Mouse (Mus musculus): ENCODE measurements around the gene Syt7.

Syt7 gene

GRCm38 (mm10) chr19:10387660-10388059, 1.2 kb upstream of the Syt7 start:
- no peak for DNase-seq (ENCODE audit: low read depth, low spot score)

DNA sequence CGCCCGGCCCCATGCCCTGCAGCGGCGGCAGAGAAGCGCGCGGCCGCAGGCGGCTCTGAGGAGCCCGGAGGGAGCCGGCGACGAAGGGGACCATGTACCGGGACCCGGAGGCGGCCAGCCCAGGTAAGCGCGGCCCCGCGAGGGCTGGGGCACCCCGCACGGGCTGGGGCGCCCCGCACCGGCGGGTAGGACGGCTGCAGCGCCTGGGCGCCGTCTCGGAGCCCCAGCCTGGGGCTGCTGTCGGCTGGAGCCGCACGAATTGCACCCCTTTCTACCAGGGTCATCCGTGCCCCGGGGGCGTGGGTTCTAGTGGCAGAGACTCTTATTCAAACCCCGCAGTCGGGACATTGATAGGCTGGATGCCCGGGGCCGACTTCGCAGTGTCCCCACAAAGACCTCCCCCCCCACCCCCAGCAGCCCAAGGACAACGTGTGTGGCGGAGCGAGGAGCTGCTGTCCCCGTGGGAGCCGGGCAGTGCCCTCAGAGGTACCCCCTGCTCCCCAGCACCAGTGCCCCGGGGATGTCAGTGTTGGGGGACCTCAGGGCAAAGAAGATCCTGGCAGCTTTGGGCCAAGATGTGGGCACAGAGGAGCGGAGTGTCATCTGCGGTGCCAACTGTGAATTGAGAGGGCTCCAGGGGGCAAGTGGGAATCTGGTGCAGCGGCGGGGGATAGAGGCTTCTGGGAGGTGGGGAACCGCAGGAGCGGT, 655 bp downstream of the Syt7 start:
- DNase-seq (ENCODE audit: low read depth, low spot score): no peak

GRCm38 (mm10) chr19:10390099-10390680, 1.3 kb downstream of the Syt7 start:
- DNase-seq (ENCODE audit: low read depth, low spot score): no peak

GRCm38 (mm10) chr19:10391028-10391427, 2.1 kb downstream of the Syt7 start:
- no peak for DNase-seq (ENCODE audit: low read depth, low spot score)

GRCm38 (mm10) chr19:10391995-10392394, 3.1 kb downstream of the Syt7 start:
- no peak for DNase-seq (ENCODE audit: low read depth, low spot score)

DNA sequence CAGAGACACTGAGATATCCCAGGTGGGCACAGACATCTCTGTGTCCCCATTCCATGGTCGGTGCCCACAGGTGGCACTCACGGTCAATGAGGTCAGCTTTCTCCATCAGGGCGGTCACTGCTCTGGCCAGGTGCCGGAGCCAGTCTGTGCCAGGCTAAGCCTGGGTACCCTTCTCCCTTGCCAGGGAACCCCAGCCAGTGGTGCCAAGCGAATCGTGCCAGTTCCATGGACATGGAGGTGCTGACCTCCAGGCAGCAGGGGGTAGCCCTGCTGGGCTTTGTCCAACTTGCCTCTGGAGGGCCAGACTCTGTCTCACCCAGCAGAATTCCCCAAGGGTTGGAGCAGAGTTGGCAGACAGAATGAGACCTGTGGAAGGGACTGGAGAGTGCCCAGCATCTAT, 4.6 kb downstream of the Syt7 start:
- no peak for DNase-seq (ENCODE audit: low read depth, low spot score)

- DNase-seq (ENCODE audit: low read depth, low spot score): no peak
Measured at GRCm38 (mm10) chr19:10393874-10394500, 5.1 kb downstream of the Syt7 start.

- no peak for DNase-seq (ENCODE audit: low read depth, low spot score)
Measured at GRCm38 (mm10) chr19:10395174-10395573, 6.3 kb downstream of the Syt7 start.

GRCm38 (mm10) chr19:10396962-10397361, 8.1 kb downstream of the Syt7 start:
- no peak for DNase-seq (ENCODE audit: low read depth, low spot score)

DNA sequence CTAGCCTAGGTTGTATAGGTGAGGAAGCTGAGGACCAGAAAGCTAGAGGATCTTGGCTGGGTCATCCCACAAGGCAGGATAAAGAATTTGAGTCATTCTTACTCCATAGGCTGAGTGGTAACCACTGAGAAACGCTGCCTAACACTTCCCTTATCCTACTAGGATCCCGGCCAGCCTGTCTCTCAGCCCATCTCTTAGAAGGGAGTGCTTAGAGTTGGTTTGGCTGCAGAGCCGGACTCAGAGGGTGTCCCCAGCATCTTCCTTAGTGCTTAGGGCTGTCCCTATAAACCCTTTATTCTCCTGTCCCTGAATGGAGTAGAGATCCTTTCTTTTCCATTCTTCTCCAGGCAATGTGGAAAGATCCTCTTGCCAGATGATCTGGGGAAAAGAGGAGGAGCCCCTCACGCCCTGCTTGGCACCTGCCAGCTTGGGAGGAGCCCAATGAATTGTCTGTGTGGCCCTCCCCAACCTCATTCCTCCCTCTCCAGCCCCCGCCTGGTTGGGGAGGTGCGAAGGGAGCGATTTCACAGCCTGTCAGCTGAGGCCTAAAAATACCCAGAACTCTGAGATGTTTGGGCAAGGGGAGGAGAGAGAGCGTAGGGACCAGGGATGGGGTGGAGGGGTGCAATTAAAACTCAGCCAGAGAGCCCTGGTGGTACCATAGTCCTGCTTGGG, 8.7 kb downstream of the Syt7 start:
- peak; percentile 92 for DNase-seq (ENCODE audit: low read depth, low spot score)

DNA sequence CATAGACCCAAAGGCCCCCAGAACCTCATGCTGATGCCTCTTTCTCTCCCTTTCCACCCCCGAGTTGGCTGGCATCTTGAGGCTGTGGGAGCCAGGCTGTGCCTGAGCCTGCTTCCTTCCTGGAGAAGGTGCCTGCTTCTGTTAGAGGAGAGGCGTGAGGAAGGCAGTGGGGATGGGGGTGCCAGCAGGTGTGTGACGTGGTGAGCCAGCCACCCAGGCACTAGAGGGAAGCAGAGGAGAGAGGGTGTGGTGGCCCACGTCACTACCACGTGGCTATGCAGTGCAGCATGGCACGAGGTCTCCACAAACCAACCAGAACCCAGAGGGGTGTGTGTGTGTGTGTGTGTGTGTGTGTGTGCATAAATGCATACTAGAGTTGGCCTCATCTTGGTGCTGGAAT, 9.4 kb downstream of the Syt7 start:
- DNase-seq (ENCODE audit: low read depth, low spot score): peak; percentile 92

- DNase-seq (ENCODE audit: low read depth, low spot score): no peak
Measured at GRCm38 (mm10) chr19:10402771-10403494, 14.0 kb downstream of the Syt7 start.

GRCm38 (mm10) chr19:10403593-10404380, 14.9 kb downstream of the Syt7 start:
- DNase-seq (ENCODE audit: low read depth, low spot score): no peak

GRCm38 (mm10) chr19:10404424-10404823, 15.5 kb downstream of the Syt7 start:
- no peak for DNase-seq (ENCODE audit: low read depth, low spot score)

DNA sequence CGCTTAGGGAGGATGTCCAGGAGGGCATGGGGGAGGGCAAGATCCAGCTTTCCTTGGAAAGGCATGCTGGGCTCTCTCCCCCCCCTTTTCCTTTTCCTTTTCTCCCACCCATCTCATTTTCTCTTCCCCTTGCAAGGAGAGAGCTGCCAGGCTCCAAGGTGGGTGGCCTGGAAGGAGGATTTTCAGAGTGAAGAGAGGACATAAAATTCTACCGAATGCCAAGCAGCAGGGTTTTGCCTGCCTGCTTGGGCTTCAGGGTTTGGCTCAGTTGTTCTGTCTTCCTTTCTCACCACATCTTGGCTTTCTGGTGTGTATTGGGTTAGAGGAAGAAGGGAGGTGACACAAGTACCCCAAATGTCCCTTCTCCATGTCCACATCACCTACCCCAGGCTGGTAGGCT, 16.0 kb downstream of the Syt7 start:
- no peak for DNase-seq (ENCODE audit: low read depth, low spot score)

DNA sequence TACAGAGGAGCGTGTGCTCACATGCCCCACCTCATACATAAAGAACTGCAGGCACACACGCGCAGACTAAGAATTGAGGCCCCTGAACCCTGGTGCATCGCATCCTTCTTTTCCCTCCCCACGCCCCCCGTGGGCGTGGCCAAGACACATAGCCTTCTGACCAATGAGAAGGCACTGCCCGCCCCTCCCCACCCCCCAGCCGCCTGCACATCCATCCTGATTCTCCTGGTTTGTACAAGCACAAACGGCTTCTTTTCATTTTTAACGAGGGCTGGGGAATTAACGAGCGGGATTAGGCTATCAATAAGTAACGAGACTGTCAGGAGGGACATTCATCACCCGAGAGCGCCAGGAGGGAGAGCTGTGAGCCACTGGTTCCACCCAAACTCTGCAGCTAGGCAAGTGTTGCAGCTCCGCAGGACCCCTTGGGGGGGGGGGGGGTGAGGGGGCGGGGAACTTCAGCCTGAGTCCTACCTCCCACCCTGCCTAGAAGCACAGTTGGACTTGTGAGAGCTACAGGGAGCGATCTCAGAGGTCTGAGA, 24.9 kb downstream of the Syt7 start:
- DNase-seq (ENCODE audit: low read depth, low spot score): no peak

DNA sequence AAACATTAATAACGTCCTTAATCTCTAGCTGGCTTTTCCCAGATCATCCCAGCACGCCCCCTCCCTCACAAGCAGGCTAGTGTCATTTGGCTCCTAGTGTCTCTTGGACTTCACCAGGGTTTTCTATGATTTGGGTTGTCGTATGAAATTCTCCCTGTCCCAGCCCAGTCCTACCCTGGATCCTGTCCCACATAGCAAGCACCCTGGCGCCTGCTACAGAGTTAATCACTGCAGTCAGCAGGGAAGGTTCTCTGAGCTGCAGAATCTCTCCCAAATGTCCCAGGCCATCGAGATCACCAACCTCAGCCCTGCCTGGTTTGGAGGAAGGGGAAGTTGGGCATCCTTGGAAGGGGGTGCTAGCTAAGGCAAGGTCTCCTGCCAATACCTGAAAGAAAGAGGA, 26.6 kb downstream of the Syt7 start:
- no peak for DNase-seq (ENCODE audit: low read depth, low spot score)

GRCm38 (mm10) chr19:10416889-10417288, 28.0 kb downstream of the Syt7 start:
- no peak for DNase-seq (ENCODE audit: low read depth, low spot score)

DNA sequence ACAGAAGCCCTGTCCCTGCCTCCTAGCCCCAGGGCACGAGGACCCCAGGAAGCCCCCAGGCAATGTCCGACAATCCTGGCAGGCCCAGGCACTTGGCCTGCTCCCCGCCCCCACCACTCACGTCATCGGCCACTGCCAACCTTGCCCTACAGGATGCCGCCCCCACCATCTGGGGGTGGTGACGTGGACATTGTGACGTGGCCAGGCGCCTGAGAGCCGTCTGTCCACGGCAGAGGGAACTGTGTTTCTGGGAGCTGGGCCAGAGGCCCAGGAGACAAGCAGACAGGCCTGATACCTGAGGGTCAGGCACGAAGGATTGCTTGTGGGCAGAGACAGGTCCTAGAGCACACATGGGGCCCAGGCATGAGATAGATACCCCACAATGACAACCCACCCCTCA, 28.5 kb downstream of the Syt7 start:
- no peak for DNase-seq (ENCODE audit: low read depth, low spot score)

- DNase-seq (ENCODE audit: low read depth, low spot score): no peak
Measured at GRCm38 (mm10) chr19:10421986-10422976, 33.4 kb downstream of the Syt7 start.
